Mouse (Mus musculus) G1E-ER4 (cell line): Measurements from ENCODE around the gene Ubash3b. TPM values are rescaled to one million over a fixed set of nuclear protein-coding genes. Genes with fewer than 3 reads are reported as not detected.

Experiments
- GATA1 ChIP-seq: IDR thresholded peaks from one replicate; pipeline ENCODE4 v1.8.0; 2012; ENCODE audit warnings: low read length, inconsistent platforms
- polyA plus RNA-seq: library from polyadenylated mRNA; stranded (reverse); fragments of >175 nt; gene quantifications from 2 replicates; pipeline ENCODE4 v1.2.3, GENCODE M21; 2012

Gene Ubash3b
- polyA plus RNA-seq, 1 experiment: 21.6 TPM

DNA sequence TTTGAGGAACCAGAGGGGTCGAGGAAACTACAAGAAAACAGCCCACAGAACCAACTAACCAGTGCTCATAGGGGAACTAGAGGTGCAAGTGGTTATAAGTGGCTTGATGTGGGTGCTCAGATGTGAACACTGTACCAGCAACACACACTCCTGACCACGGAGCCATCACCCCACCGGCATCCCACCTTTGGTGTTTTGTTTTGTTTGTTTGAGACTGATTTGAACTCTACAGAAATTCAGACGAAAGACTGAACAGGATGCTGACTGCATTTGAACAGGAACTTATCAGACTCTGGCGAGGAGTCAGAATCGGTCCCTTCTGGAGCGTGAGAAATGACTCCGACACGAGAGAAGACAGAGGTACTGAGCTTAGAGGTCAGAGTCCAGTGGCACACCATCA lies 19.9 kb upstream of the Ubash3b start:
- no peak for TF ChIP-seq GATA1

DNA sequence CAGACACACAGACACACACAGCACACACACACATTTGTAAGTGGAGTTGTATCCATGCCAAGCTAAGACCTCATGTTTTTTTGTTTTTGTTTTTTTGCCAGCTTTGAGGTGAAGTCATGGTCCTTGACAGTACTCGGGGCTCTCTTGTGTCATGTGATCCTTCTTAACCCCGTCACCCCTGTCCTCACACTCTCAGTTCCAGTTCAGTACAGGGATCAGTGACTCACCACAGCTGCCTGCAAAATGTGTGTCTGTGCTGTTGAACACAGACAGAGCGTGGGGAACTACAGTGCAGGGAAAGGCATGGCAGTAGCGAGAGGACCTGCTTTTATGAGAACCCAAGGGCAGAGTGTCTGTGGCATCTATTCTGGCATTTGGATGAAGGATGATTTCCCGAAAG lies 17.6 kb upstream of the Ubash3b start:
- TF ChIP-seq GATA1: no peak

DNA sequence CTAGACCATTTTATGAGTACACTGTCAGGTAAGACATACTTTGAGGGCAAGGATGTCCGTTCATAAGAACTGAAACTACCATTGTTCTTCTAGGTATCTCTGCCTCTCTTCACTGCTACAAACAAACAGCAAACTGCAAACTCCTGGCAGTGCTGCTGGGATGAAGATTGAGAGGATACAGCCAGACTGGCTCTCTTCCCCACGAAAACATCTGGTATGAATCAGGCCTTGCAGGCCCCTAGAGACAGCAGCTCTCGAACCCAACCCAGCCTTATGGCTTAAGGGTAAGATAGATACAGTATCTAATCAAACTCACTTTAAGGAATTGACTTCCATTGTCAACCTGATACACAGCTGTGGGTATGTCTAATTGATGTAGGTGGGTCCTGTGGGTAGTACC lies 11.7 kb upstream of the Ubash3b start:
- no peak for TF ChIP-seq GATA1

DNA sequence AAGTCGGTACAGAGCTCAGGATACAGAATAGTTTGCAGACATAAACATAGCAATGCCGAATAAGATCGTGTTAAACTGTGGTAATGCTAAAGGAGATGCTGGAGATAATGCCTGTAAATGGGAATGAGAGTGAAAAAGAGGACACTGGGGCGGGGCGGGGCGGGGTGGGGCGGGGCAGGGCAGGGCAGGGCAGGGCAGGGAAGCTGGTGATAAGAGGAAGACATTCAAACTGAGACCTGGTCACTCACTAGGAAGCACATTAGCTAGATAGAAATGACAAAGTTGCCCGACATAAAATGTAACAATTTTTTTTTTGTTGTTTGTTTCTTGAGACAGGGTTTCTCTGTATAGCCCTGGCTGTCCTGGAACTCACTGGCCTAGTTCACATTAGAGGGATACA lies 10.9 kb upstream of the Ubash3b start:
- TF ChIP-seq GATA1: no peak

DNA sequence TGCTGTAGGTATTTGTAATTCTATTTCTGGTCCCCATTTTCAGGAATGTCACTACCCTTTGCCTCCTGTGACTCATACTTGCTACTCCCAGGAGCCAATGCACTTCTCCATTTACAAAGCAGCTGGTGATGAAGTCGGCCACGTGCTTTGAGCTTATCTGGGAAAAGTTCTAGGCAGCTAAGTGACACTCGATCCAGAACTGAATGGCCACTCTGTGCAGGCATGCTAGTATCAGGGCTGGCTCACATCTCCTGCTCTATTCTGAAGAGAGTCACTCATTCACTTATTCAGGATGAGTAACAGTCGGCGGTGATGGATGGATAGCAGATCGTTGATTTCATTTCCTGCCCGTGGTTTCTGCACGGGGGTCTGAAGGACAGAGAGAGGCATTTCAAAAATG lies 8.5 kb upstream of the Ubash3b start:
- TF ChIP-seq GATA1: no peak

DNA sequence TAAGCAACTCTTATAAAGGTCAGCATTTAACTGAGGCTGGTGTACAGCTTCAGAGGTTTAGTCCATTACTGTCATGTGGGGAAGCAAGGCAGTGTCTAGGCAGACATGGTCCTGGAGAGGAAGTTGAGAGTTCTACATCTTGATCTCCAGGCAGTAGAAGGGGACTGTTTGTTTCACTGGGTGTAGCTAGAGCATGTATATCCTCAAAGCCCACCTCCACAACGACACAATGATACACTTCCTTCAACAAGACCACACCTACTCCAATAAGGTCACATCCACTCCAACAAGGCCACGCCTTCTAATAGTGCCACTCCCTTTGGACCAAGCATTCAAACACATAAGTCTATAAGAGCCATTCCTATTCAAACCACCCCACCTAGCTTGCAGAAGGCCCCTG lies 7.2 kb upstream of the Ubash3b start:
- no peak for TF ChIP-seq GATA1

DNA sequence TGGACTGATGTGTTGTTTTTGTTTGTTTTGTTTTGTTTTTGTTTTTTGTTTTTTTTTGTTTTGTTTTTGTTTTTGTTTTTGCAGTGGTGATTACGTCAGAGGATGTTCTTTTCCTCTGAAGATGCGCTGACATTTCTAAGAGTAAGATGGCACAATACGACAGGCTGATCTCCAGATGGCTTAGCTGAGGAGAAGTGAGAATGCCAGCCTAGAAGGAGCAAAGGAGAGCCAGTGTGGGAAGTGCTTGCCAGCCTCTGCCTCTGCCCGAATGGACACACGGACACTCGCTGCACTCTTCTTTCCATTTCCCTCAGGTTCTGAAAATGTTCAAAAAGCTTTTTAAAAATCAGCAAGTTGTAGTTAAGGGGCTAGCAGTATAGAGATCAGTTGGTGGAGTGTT lies 6.7 kb upstream of the Ubash3b start:
- TF ChIP-seq GATA1: no peak

DNA sequence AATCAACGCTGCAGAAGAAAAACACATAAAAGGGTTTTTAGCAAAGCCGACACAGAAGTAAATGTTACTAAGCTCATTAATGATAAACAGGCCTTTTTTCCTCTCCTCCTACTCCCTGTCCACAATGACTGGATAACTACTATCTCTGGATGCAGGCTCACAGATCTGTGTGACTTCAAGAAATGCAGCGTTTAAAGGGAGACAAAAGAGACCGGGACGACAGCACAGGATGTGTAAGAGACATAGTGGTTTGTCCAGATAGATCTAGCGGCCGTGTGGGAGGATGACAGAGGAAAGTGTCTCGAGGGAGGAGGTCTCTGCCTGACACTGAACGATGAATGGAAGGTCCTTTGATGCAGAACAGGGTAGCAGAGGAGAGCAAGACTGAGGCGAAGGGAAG lies 5.4 kb upstream of the Ubash3b start:
- TF ChIP-seq GATA1: no peak

DNA sequence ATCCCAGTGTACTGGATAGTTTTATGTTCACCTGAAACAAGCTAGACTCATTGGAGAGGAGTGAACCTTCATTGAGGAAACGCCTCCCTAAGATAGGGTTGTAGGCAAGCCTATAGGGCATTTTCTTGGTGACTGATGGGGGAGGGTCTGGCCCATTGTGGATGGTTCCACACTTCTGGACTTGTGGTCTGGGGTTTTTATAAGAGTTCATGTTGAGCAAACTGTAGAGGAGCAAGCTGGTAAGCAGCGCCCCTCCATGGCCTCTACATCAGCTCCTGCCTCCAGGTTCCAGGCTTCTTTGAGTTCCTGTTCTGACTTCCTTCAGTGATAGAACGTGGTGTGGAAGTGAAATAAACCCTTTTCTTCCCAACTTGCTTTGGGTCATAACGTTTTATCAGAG lies 866 bp upstream of the Ubash3b start:
- TF ChIP-seq GATA1: no peak

DNA sequence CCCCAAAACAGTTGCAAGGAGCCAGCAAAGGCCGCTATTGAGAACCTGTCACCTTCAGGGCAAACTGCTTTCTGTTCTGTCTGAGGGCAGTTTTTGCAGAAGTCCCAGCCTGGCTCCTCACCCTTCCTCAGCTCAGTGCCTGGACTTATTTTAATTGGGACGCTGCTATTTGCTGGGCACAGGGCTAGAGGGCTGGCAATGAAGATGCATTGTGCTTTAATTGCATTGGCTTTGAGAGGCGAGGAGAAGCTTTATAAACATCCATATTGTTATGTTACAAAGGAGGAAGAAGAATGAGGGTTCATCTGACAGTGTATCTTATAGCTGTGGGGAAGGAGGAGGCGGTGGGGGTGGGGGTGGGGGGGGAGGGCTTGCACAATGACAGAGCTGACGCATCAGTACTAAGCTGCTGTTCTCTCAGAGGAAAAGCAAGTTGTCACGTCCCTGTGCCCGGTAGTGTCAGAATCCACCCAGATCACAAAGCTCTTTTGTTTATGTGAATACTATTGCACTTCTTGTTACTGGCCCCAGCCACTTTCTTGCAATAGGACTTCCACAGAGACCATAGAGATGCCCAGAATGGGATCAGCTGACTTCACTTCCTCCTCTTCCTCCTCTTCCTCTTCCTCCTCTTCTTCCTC lies 841 bp downstream of the Ubash3b start:
- no peak for TF ChIP-seq GATA1

DNA sequence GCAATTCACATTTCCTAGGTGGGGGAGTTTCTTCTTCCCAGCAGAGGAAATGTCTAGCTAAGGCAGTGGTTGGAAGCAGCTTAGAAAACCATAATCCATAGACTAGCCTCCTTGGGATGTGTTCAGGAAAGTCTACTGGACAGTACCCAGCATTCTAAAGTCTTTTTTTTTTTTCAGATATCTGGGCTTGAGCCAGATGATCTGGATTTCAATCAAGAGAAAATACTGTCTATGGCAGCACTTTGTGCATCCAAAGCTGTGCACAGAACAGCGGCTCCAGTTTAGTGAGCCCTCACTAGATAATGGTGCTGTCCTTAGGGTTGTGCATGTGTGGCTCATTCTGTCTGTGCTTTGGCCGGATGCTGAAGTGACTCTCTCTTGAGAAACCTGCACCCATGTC lies 2.3 kb downstream of the Ubash3b start:
- no peak for TF ChIP-seq GATA1

DNA sequence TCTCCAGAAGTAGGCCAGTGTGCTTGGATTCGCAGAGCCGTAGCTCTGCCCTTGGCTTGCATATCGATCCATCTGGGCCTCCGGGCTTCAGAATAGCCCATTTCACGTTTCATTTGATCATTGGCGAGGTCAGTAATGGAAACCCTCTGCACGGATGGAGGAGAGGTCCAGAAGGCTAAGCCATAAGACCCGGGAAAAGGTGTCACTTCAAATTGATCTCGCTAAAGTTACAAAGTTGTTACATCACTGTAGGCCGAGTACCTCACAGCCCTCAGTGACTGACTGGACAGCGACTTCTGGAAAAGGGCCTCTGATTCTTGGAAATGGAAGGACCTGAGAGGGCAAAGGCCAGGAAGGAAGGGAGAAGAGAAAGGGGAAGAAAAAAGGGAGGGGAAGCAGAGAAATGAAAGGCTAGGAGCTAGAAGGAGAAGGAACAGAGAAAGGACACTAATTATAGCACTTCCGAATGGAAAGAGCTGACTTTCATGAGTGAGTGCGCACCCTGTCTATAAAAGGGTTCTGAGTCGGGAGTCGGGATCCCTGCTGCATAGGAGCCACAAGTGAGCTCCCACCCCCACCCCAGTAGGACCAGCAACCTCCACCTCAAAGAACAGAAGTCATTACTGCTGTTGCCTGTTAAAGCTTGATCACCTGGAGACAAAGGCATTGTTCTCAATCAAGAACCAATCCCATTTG lies 3.5 kb downstream of the Ubash3b start:
- no peak for TF ChIP-seq GATA1

DNA sequence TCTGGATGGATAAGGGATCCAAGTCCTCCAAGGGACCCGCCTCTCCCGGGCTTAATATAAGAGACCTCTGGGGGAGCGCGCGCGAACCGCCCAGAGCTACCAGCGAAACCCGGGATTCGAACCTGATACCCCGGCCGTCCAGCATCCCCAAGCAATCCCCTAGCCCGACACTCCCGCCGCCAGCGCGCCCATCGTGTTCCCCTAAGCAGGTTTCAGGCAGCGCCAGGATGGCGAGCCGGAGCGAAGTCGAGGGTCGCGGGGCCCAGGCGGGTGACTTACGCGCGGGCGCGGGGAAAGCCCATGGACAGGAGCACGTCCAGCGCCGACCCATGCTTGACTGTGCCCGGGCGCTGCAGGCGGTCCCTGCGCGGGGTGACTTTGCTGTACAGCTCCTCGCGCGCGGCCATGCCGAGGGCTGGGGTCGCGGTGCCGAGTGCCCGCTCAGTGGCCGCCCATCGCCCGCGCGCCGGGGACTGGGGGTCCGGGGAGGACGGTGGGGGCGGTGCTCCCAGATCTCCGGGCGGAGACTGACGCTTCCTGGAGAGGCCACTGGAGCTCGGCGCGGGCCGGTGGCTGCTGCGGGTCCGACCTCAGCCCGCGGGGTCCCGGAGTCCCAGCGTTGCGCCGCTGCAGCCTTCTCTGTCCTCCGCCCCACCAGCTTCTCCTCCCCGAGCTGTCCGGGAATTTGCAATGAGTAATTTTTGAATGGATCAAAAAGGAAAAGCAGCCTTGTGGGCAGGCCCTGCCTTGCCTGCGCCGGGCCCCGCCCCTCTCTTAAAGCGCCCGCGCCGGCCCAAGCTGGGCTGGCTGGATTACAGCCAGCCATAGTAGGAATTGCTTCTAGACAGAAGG lies 4.3 kb downstream of the Ubash3b start:
- no peak for TF ChIP-seq GATA1

DNA sequence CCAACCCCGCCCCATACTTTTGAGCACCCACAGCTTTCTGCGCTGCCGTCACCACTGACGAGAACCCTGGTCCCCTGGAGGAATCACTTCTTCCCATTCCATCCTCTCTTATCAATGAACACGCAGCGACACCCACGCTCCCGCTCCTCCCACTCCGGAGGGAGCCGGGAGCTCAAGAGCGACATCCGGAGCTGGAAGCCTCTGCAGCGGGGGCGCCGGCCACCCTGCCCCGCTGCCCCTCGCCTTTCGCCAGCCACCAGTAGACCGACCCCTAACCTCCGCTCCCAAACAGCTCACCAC lies 4.8 kb downstream of the Ubash3b start:
- no peak for TF ChIP-seq GATA1

DNA sequence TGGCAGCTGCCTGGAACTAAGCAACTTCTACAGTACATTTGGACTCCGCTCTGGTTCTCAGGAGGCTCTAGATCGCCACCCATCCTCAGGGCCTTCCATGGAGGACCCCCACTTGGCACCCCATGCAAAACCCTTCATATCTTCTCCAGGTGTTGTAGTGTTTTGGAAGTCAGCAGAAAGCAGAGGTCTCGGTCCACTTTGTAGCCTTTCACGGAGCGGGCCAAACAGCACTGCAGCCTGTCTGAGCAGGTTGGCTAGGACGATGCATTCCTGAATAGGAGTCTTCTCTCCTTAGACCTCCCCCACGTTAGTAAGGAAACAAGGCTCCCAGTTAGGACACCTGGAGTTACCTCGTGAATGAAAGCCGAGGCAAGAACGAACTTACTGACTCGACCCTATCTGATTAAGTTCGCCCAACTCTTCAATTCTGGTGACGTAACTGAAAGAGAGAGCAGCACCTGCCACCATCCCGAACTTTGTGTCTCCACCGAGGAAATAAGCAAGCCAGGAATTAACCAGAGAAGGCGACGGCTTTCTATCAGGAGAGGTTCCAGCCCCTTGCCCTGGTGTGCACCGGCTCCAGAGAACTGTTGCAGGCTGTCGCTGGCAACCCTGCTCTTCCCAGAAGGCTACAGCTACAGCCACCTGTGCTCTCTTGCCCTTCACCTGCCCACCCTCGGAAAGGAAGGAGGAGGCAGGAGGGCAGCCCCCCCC lies 5.3 kb downstream of the Ubash3b start:
- no peak for TF ChIP-seq GATA1

DNA sequence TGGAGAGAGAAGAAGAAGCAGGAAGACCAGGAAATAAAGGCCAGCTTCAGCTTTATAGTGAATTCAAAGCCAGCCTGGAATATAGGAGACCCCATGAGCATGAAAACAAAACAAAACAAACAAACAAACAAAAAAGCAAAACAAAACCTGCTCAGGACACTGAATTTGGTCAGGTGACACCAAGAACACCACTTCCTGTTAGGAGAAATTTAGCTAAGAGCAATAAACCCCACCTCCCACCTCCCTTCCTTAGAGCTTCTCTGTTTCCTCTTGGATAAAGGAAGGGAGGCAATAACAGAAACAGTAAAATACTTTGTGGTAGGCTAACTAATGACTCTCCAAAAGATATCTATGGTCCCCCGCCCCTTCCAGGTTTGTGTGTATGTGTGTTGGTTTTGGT lies 7.5 kb downstream of the Ubash3b start:
- no peak for TF ChIP-seq GATA1
